Mouse (Mus musculus): Measurements from ENCODE around the gene Lactb.

The Lactb gene

GRCm38 (mm10) chr9:66980458-66980857, 5.2 kb upstream of the Lactb start:
- peak in 1 of 2 experiments; percentile 65 for DNase-seq (ENCODE audit: low spot score in 2 of 2)

- no peak for DNase-seq (ENCODE audit: low spot score in 2 of 2)
Measured at GRCm38 (mm10) chr9:66978468-66978867, 3.2 kb upstream of the Lactb start.

- no peak for DNase-seq (ENCODE audit: low spot score in 2 of 2)
Measured at GRCm38 (mm10) chr9:66977982-66978381, 2.7 kb upstream of the Lactb start.

- no peak for DNase-seq (ENCODE audit: low spot score in 2 of 2)
Measured at GRCm38 (mm10) chr9:66977121-66977520, 1.8 kb upstream of the Lactb start.

DNA sequence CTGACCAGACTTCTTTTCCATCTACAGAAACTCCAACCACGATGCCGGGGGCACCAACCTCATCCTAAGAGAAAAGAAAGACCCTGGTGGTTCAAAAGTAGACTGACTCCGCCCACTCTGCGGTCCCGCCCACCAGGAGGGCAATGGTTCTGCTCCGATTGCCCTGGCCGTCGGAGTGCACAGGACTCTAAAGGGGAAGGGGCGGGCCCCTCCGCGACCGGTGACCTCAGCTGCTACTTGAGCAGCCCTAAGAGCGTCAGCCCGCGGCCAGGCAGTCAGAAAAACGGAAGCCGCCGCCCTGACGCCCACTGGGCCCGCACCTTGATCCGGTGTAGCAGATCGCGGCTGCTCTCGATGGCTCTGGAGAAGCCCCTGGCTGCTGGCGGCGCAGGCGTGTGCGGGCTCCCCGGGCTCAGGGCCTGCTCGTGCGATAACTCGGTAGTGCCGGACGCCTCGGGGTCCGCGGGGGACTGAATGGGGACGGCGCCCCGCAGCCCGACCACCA, 511 bp downstream of the Lactb start:
- peak; percentile 35 to 76 for DNase-seq (ENCODE audit: low spot score in 2 of 2)

- no peak for DNase-seq (ENCODE audit: low spot score in 2 of 2)
Measured at GRCm38 (mm10) chr9:66971116-66971515, 4.2 kb downstream of the Lactb start.

DNA sequence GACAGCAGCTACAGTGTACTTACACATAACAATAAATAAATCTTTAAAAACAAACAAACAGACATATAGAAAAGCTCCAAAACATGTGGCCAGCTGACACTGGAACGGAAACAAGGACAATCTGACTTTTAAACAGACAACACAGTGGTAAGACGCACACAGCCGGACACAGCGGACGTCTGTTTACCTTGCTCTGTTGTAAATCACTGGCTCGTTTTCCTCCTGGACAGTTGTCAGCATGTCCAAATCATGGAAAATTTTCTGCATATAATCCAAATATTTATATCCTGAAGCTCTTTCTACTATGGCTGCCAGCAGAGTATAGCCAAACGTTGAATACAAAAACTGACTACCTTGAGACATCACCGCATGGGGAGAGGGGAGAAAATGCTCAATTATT, 7.8 kb downstream of the Lactb start:
- no peak for DNase-seq (ENCODE audit: low spot score in 2 of 2)

- DNase-seq (ENCODE audit: low spot score in 2 of 2) = no peak
Measured at GRCm38 (mm10) chr9:66961478-66961877, 13.8 kb downstream of the Lactb start.

GRCm38 (mm10) chr9:66957451-66957850, 17.8 kb downstream of the Lactb start:
- DNase-seq (ENCODE audit: low spot score in 2 of 2) = no peak

DNA sequence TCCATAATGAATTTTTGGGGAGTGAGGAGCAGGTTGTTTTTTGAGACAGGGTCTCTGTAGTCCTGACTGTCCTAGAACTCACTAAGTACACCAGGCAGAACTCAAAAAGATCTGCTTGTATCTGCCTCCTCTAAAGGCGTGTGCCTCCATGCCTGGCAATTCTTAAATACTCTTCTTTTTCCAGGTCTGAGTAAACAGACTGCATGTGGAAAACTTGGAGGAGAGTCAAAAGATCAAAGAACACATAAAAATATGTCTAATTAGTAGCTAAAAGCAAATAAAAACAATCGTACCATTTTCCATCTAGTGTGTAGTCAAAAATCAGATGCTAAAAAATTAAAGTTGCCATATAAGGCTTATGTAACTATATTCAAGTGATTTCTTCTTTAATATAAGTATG, 22.4 kb downstream of the Lactb start:
- no peak for DNase-seq (ENCODE audit: low spot score in 2 of 2)

GRCm38 (mm10) chr9:66952321-66952720, 23.0 kb downstream of the Lactb start:
- no peak for DNase-seq (ENCODE audit: low spot score in 2 of 2)

- no peak for DNase-seq (ENCODE audit: low spot score in 2 of 2)
Measured at GRCm38 (mm10) chr9:66948536-66948935, 26.7 kb downstream of the Lactb start.

- DNase-seq (ENCODE audit: low spot score in 2 of 2) = peak; percentile 93 to 95
Measured at GRCm38 (mm10) chr9:66945647-66946641, 29.3 kb downstream of the Lactb start, which contains the start of gene Rps27l. Gene Rps27l, plus strand, starts transcription at chr9:66946086.

DNA sequence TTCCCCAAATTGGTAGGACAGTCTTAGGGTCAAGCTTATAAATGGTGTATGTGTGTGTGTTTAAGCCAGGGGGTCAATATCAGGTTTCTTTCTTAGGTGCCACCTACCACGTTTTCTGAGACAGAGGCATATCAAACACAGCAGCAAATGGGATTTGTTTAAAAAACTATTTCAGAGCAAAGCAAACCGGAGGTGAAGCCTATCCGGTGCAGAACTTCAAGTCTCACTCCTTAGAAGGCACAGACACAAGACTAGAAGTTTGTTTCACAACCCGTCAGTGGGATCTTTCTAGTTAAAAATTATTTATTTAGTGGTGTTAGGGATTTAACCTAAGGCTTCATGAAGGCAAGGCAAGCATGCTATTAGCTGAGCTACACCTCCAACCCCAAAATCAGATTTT, 30.1 kb downstream of the Lactb start:
- no peak for DNase-seq (ENCODE audit: low spot score in 2 of 2)

DNA sequence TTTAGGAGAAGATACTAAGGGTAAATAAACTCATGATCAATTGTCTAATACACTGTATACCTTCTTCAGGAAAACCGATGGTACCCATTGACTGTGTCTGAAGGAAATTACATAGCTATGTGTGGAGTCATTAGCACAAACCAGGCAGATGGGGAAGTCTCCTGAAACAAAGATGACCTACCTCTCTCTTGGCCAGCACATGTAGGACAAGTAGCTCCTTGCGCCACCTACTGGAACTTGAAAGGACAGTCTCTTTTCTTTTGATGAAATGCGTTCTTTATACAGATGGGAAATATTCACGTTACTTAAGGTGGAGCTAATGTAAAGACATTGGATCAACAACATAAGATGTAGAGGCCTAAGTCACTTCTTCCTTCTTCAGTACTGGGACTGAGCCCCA, 36.4 kb downstream of the Lactb start:
- peak in 1 of 2 experiments; percentile 28 for DNase-seq (ENCODE audit: low spot score in 2 of 2)

- no peak for DNase-seq (ENCODE audit: low spot score in 2 of 2)
Measured at GRCm38 (mm10) chr9:66937507-66937906, 37.8 kb downstream of the Lactb start.

DNA sequence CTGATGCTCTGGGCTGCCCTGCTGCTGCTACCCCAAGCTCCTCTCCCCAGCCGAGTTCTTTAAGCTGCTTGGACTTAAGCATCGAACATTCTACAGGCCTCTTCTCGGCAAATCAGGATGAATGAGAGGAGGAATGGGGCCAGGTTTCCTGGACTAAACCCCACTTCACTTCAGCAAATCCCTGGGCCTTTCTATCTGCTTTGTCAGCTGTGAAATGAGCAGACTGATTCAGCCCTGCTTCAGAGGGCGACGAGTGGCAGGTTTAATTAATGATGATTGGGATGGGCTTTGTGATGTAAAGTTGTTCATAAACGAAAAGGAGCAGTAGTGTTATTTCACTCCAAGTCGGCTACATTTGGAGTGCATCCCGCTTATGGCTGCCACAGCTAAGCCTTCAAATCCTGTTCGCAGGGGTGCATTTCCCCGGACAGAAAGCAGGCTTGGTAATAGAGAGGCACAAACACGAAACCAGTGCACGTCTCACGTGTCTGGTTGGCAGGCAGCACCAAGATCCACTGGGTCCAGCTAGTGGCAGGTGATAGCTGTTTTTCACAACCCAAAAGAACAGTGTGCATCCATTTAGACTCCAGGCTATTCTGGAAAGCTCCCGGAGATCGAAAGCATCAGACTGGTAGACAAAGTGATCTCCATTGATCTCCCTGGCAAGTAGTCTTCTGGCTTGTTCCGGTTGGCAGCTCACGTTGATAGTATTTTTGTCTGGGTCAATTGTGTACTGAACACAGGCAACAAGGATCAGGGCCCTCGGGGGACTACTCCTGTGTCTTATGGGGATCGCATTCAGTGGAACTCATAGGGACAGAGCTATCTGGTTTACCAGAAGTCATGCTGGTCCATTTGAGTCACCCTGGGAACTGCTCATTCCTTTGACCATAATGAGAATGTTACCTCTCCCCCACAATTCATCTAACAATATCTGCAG, 41.1 kb downstream of the Lactb start:
- DNase-seq (ENCODE audit: low spot score in 2 of 2) = no peak

- DNase-seq (ENCODE audit: low spot score in 2 of 2) = no peak
Measured at GRCm38 (mm10) chr9:66930351-66930750, 44.9 kb downstream of the Lactb start.

GRCm38 (mm10) chr9:66927696-66928402, 47.4 kb downstream of the Lactb start:
- no peak for DNase-seq (ENCODE audit: low spot score in 2 of 2)

- no peak for DNase-seq (ENCODE audit: low spot score in 2 of 2)
Measured at GRCm38 (mm10) chr9:66925853-66926252, 49.4 kb downstream of the Lactb start.

- DNase-seq (ENCODE audit: low spot score in 2 of 2) = no peak
Measured at GRCm38 (mm10) chr9:66922076-66922475, 53.2 kb downstream of the Lactb start.

Measured in urinary bladder, adult 18-20 months (tissue).